Mouse (Mus musculus) kidney, embryonic 16.5 days (tissue): ENCODE data around the gene Ptpru. TPM values are rescaled to one million over a fixed set of nuclear protein-coding genes. Genes with fewer than 3 reads are reported as not detected.

Source experiments
- ATAC-seq: fragments of 200-750 bp; cut with Nextera tagmentation; 2 replicates; pipeline ENCODE4 v1.8.0; 2017; ENCODE audit warnings: moderate TSS enrichment; ENCODE audit not compliant: low FRiP score, low TSS enrichment
- H3K27ac ChIP-seq: fragments of 300-500 bp; sonication (generic); 2 replicates; pipeline ENCODE4 v1.5.1; 2014; ENCODE audit warnings: low read length
- H3K27me3 ChIP-seq: fragments of 300-500 bp; sonication (generic); 2 replicates; pipeline ENCODE4 v1.6.1; 2014; ENCODE audit warnings: low read length, control low read depth, mixed read lengths; ENCODE audit not compliant: insufficient read depth
- H3K36me3 ChIP-seq: fragments of 300-500 bp; sonication (generic); 2 replicates; pipeline ENCODE4 v1.6.1; 2014; ENCODE audit warnings: low read length, control low read depth, mixed read lengths; ENCODE audit not compliant: insufficient read depth
- H3K4me1 ChIP-seq: fragments of 300-500 bp; sonication (generic); 2 replicates; pipeline ENCODE4 v1.6.1; 2014; ENCODE audit warnings: low read length, control low read depth, mixed read lengths; ENCODE audit not compliant: insufficient read depth
- H3K4me2 ChIP-seq: fragments of 300-500 bp; sonication (generic); replicated peaks from 2 replicates; pipeline ENCODE4 v1.6.1; 2014; ENCODE audit warnings: low read depth, low read length
- H3K4me3 ChIP-seq: fragments of 300-500 bp; sonication (generic); 2 replicates; pipeline ENCODE4 v1.5.1; 2014; ENCODE audit warnings: mild to moderate bottlenecking, low read length
- H3K9ac ChIP-seq: fragments of 300-500 bp; sonication (generic); replicated peaks from 2 replicates; pipeline ENCODE4 v1.6.1; 2014; ENCODE audit warnings: low read length
- H3K9me3 ChIP-seq: fragments of 300-500 bp; sonication (generic); 2 replicates; pipeline ENCODE4 v1.6.1; 2016; ENCODE audit warnings: low read length, control low read depth
- WGBS: fragments of 180-500 bp; shearing (Covaris S2); extraction: QIAGEN DNeasy Blood & Tissue Kit; methylation state at CpG from one replicate; pipeline ENCODE4 v1.1.7; 2014; 5-methylcytosine and 5-hydroxymethylcytosine counted together
- polyA plus RNA-seq: library from polyadenylated mRNA; unstranded; fragments of >200 nt; fragmentation: Nextera tagmentation; extraction: Ambion mirVana; gene quantifications from 2 replicates; pipeline ENCODE4 v1.2.1, GENCODE M21; 2015

The Ptpru gene
- polyA plus RNA-seq, 1 experiment from 2014 or later, result 33.5 TPM

DNA sequence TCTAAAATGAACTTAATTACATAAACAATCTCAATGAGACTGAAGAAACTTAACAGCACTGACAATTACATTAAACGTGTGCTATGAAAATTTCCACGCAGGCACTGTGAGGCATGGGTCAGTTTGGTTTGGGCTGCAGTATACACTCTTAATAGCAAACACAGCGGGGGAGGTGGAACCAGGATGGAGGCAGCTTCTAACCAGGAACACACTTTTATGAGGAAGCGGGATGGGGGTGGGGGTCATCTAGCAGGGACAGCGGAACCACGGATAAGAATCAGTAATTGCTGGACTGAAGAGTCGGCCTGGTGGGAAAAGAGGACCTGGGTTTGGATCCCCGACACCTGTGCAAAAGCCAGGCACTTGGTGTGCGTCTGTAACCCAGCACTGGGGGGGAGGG is 34.2 kb downstream of the Ptpru start:
- 44% methylated on average over 9 of the region's 9 CpGs for WGBS
- ATAC-seq, result no peak
- no peaks in the 10 kb centered on the region for H3K9me3 ChIP-seq

DNA sequence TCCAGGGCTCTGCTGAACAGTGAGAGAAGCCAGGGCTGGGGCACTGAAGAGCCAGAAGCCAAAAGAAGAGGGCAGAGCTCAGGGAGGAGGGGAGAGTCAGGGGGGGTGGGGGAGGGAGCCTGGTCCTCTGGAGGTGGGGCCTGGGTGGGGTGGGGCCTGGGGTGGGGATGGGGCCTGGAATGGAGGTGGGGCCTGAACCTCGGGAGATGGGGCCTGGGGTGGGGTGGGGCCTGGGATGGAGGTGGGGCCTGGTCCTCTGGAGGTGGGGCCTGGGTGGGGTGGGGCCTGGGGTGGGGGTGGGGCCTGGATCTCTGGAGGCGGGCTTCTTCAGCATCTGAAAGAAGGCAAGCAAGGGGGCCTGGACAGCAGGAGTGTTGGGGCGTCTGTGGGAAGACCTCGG is 39.1 kb downstream of the Ptpru start:
- peaks cover 12% of the 10 kb centered on the region for H3K4me1 ChIP-seq
- H3K36me3 ChIP-seq, result peaks cover 6% of the 10 kb centered on the region; the same call in 1 of the 2 replicates
- no peak overlapping the region for H3K9ac ChIP-seq
- no peak overlapping the region for H3K4me2 ChIP-seq
- H3K9me3 ChIP-seq, result no peaks in the 10 kb centered on the region
- ATAC-seq, result no peak
- no peak overlapping the region for H3K4me3 ChIP-seq
- no peak overlapping the region for H3K27ac ChIP-seq
- H3K27me3 ChIP-seq, result no peaks in the 10 kb centered on the region
- WGBS, result 75% methylated on average over 3 of the region's 4 CpGs

More for the DNA sequence above, 34.2 kb downstream of the Ptpru start:
- H3K36me3 ChIP-seq, result no peaks in the 10 kb centered on the region
- H3K27ac ChIP-seq, result peak overlapping the region; percentile 75
- H3K4me1 ChIP-seq, result peaks cover 14% of the 10 kb centered on the region
- H3K4me3 ChIP-seq, result no peak overlapping the region
- no peak overlapping the region for H3K4me2 ChIP-seq
- no peak overlapping the region; the same call in 1 of the 2 replicates for H3K9ac ChIP-seq
- H3K27me3 ChIP-seq, result no peaks in the 10 kb centered on the region

DNA sequence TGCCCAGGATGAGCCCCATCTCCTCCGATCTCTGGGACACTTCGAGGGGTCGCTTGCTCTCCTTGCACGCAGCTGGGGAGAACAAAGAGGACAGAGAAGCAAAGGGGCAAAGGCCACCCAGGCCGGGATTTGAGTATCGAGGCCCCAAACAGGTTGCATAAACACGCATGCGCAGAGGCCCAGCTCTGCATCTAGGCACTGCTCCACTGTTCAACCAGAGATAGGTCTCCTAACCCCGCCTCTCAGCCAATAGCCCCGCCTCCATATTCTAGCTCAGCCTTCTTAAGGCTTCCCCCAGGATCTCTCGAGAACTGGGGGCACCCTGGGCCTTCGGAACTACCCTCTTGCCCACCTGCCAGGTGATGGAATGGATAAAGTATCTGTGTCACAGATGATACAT is 40.2 kb downstream of the Ptpru start:
- H3K27me3 ChIP-seq, result no peaks in the 10 kb centered on the region
- H3K27ac ChIP-seq, result no peak overlapping the region
- H3K4me1 ChIP-seq, result peaks cover 2% of the 10 kb centered on the region; the same call in 1 of the 2 replicates
- peaks cover 6% of the 10 kb centered on the region; the same call in 1 of the 2 replicates for H3K36me3 ChIP-seq
- WGBS, result 77% methylated on average over 12 of the region's 12 CpGs
- ATAC-seq, result no peak
- no peak overlapping the region for H3K4me3 ChIP-seq
- H3K9me3 ChIP-seq, result no peaks in the 10 kb centered on the region
- no peak overlapping the region for H3K4me2 ChIP-seq
- no peak overlapping the region for H3K9ac ChIP-seq

DNA sequence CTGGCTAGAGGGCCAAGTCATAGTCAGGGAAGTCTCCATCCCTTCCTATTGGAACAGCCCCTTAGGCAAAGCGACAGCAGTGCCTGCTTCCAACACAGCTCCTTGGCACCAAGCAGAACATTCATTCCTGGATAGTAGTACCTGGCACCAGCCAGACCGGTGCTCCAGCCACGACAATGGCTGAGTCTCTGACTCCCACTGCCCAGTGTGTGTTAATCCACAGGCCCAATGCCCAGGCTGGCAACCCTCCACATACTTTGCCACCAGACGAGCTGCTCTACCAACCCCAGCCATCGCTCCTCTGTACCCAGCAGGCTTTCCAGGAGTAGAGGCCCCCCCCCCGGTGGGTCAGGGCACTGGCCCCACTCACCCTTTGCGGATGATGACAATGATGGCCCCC is 40.6 kb downstream of the Ptpru start:
- no peak overlapping the region for H3K4me2 ChIP-seq
- H3K27ac ChIP-seq, result no peak overlapping the region
- H3K9ac ChIP-seq, result no peak overlapping the region
- no peak overlapping the region for H3K4me3 ChIP-seq
- no peaks in the 10 kb centered on the region; the same call in 1 of the 2 replicates for H3K4me1 ChIP-seq
- no peaks in the 10 kb centered on the region for H3K9me3 ChIP-seq
- peaks cover 6% of the 10 kb centered on the region; the same call in 1 of the 2 replicates for H3K36me3 ChIP-seq
- no peak for ATAC-seq
- H3K27me3 ChIP-seq, result no peaks in the 10 kb centered on the region
- 84% methylated on average over 7 of the region's 7 CpGs for WGBS

DNA sequence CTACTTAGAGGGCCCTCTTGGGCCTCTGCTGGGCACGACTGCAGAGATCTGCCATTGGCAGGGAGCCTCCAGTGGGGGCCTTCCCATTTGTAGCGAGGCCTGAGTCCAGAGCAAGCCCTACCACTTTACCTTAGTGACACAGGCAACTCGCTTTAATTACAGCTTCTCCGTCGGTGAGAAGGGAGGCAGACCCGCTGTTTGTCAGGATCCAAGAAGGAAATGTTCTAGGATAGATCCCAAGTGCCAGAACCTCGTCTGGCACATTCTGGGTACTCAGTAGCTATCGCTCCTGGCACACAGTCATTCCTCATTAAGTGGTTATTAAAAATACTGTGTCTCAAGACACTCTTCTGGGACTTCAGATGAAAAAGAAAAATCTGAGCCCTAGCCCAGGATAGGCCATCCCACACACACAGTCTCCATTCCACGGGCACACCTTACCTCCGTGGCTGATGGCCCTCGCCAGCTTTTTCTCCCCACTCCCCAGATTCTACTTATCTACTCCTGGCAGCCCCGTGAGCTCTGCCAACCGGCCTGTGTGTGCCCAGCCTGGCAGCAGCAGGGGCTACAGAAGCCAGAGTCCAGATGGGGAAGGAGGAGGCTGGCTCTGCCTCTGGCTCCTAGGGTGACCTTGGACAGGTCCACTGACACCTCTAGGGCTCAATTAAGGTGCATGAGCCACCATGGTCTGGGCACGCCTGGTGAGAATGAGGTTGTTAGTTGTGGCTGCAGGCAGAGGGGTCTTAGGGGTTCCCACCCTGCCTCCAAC is 41.6 kb downstream of the Ptpru start:
- 72% methylated on average over 14 of the region's 14 CpGs for WGBS
- Histone ChIP-seq H3K4me2 (no peak overlapping the region), H3K27ac (no peak overlapping the region), H3K4me1 (no peaks in the 10 kb centered on the region; the same call in 1 of the 2 replicates), H3K36me3 (peaks cover 6% of the 10 kb centered on the region; the same call in 1 of the 2 replicates), H3K9ac (no peak overlapping the region), H3K9me3 (no peaks in the 10 kb centered on the region), H3K27me3 (no peaks in the 10 kb centered on the region), H3K4me3 (no peak overlapping the region)
- ATAC-seq, result no peak

DNA sequence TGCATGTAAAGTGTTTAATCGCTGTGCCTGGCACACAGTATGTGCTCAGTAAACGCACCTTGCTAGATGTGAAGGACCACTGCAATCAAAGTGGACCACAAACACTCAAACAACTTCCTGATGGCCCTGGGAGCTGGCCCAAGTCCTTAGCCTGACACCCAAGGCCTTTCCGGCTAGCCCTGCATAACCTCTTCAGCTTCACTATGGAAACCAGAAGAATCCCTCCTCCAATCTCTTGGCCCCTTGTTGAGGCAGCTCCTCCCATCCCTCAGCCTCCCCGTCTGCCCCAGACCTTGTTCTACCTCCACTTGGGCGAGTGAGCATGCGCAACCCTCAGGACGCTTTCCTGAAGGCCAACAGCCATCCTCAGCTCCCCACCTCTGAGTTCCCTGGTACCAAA is 51.3 kb downstream of the Ptpru start:
- H3K27ac ChIP-seq, result no peak overlapping the region
- H3K27me3 ChIP-seq, result no peaks in the 10 kb centered on the region
- ATAC-seq, result no peak
- H3K4me3 ChIP-seq, result no peak overlapping the region
- no peaks in the 10 kb centered on the region for H3K9me3 ChIP-seq
- H3K36me3 ChIP-seq, result no peaks in the 10 kb centered on the region
- H3K4me2 ChIP-seq, result no peak overlapping the region
- H3K4me1 ChIP-seq, result peaks cover under 1% of the 10 kb centered on the region
- 87% methylated on average over 7 of the region's 7 CpGs for WGBS
- H3K9ac ChIP-seq, result no peak overlapping the region

DNA sequence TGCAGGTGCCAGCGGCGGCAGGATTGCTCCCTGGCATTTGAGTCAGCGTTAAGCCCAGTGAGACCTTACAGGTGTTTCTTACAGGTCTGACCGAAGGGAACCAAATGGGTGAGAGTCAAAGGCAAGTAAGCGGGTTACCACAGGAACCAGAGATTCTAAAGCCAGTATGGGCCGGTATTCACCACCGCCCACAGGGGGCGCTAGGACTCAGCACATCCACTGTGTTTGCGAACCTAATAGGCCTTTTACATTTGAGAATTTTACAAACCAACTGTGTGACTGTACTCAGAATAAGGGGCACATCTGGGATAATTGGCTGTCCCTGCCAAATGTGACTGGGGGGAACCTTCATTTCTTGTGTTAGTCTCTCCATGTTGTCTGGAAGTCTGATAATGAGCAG is 54.1 kb downstream of the Ptpru start:
- Histone ChIP-seq H3K4me3 (no peak overlapping the region), H3K4me1 (peaks cover 12% of the 10 kb centered on the region), H3K36me3 (no peaks in the 10 kb centered on the region), H3K9ac (no peak overlapping the region), H3K27me3 (no peaks in the 10 kb centered on the region), H3K4me2 (no peak overlapping the region), H3K9me3 (no peaks in the 10 kb centered on the region), H3K27ac (no peak overlapping the region)
- 16% methylated on average over 9 of the region's 9 CpGs for WGBS
- ATAC-seq, result no peak

DNA sequence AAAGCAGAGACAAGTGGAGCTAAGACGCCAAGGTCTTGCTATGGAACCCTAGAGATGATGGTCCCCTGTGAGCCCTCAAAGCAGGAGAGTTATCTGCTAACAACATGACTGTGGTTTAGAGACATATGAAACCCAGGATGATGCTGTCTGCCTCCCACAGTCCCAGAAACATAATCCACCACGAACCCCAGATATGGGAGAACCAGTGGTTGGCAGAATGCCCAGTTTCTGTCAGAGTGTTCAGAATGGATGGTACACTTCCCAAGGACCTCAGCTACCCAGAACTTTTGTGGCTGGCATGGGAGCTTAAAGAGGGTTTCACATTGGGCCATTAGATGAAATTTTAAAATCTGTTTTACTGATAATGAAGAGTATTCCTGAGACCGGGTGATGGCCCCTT is 57.1 kb downstream of the Ptpru start:
- Histone ChIP-seq H3K9me3 (no peaks in the 10 kb centered on the region), H3K4me2 (no peak overlapping the region), H3K27ac (no peak overlapping the region), H3K36me3 (no peaks in the 10 kb centered on the region), H3K4me3 (no peak overlapping the region), H3K4me1 (peaks cover 12% of the 10 kb centered on the region), H3K27me3 (no peaks in the 10 kb centered on the region), H3K9ac (no peak overlapping the region)
- ATAC-seq, result no peak
- WGBS, result 32% methylated on average over 3 of the region's 3 CpGs

DNA sequence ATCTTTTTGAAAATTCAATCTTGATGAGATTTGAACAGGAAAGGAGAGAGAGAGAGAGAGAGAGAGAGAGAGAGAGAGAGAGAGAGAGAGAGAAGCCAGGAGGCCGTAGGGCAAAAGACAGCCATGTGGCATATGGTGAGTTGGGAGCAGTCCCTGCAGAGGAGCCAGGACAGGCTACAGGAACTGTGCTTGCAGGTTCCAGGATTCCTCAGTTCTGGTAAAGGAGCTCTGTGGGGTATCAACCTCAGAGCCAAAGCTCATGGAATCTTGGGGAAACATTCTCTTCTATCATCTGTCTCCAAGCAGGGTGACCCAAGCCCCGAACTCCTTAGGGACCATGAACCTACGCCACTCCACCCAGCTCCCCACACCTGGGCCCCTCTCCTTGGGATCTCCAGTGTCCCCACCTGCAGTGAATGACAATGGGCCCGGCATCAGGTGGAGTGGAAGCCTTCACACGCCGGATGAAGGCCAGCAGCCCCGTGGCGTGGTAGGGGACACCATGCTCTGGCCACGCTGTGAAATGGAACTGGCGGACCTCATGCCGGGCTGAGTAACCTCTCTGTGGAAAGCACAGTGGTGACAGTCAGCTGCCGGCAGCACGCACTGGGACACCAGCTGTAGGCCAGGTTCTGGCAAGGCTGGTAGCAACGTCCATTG is 59.3 kb downstream of the Ptpru start:
- no peaks in the 10 kb centered on the region for H3K9me3 ChIP-seq
- WGBS, result 93% methylated on average over 14 of the region's 14 CpGs
- no peak overlapping the region for H3K4me2 ChIP-seq
- no peaks in the 10 kb centered on the region for H3K36me3 ChIP-seq
- no peak overlapping the region for H3K9ac ChIP-seq
- ATAC-seq, result no peak
- H3K4me3 ChIP-seq, result no peak overlapping the region
- H3K27me3 ChIP-seq, result no peaks in the 10 kb centered on the region
- H3K4me1 ChIP-seq, result peaks cover 12% of the 10 kb centered on the region
- H3K27ac ChIP-seq, result no peak overlapping the region

DNA sequence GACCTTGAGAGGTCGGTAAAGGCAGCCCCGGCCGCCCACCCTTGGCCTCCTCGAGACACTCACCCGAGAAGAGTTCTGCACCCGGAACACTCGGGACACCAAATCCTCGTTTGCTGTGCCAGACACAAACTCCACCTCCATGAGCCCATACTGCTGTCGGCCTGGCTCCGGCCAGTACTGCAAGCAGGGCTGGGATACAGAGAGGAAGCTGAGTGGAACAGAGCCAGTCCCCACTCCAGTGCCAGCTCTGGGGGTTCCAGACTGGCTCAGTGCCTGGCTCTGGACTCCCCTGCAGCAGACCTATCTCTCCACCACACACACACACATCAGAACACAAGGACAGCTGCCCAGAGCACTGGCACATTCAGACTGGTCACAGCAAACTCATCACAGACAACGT is 66.7 kb downstream of the Ptpru start:
- Histone ChIP-seq H3K27me3 (no peaks in the 10 kb centered on the region), H3K4me2 (no peak overlapping the region), H3K36me3 (no peaks in the 10 kb centered on the region; the same call in 1 of the 2 replicates), H3K9ac (no peak overlapping the region), H3K9me3 (no peaks in the 10 kb centered on the region), H3K27ac (no peak overlapping the region), H3K4me1 (no peaks in the 10 kb centered on the region), H3K4me3 (no peak overlapping the region)
- 54% methylated on average over 11 of the region's 11 CpGs for WGBS
- ATAC-seq, result no peak
